Mouse (Mus musculus) bone marrow, adult 2 months (tissue): ENCODE results near the gene Olfr750. TPM values are rescaled to one million over a fixed set of nuclear protein-coding genes. Genes with fewer than 3 reads are reported as not detected.

Experiments used
- H3K27ac ChIP-seq: fragments of 200-500 bp; 2 replicates; pipeline ENCODE4 v1.5.1; 2012; ENCODE audit warnings: low read depth, mild to moderate bottlenecking, control low read depth, inconsistent platforms, low read length; ENCODE audit not compliant: control insufficient read depth, poor library complexity, insufficient read depth
- H3K4me1 ChIP-seq: fragments of 200-500 bp; 2 replicates; pipeline ENCODE4 v1.6.1; 2011; ENCODE audit warnings: low read length; ENCODE audit not compliant: control insufficient read depth, insufficient read depth
- H3K4me3 ChIP-seq: fragments of 200-500 bp; replicated peaks from 2 replicates; pipeline ENCODE3; 2011; ENCODE audit warnings: mild to moderate bottlenecking, low read depth, low read length, control low read depth; ENCODE audit not compliant: control insufficient read depth
- CTCF ChIP-seq: fragments of 200-500 bp; IDR thresholded peaks from 2 replicates; pipeline ENCODE4 v1.5.1; 2011; ENCODE audit warnings: low read length, control low read depth; ENCODE audit not compliant: control insufficient read depth, insufficient read depth
- POLR2A ChIP-seq: fragments of 200-500 bp; IDR thresholded peaks from 2 replicates; pipeline ENCODE4 v1.6.1; 2011; ENCODE audit warnings: low read depth, mild to moderate bottlenecking, control low read depth, low read length, borderline replicate concordance; ENCODE audit not compliant: control insufficient read depth
- WGBS: fragments of 180-500 bp; shearing (Covaris S2); methylation state at CpG from one replicate; pipeline ENCODE4 v1.1.7; 2018; 5-methylcytosine and 5-hydroxymethylcytosine counted together
- polyA plus RNA-seq: library from polyadenylated mRNA; stranded (reverse); fragments of >200 nt; gene quantifications from 2 replicates; pipeline ENCODE4 v1.2.4, GENCODE M21; 2011; ENCODE audit warnings: low replicate concordance; ENCODE audit not compliant: missing spikeins, insufficient read depth, insufficient read length

The Olfr750 gene
- polyA plus RNA-seq, 1 experiment: not detected

DNA sequence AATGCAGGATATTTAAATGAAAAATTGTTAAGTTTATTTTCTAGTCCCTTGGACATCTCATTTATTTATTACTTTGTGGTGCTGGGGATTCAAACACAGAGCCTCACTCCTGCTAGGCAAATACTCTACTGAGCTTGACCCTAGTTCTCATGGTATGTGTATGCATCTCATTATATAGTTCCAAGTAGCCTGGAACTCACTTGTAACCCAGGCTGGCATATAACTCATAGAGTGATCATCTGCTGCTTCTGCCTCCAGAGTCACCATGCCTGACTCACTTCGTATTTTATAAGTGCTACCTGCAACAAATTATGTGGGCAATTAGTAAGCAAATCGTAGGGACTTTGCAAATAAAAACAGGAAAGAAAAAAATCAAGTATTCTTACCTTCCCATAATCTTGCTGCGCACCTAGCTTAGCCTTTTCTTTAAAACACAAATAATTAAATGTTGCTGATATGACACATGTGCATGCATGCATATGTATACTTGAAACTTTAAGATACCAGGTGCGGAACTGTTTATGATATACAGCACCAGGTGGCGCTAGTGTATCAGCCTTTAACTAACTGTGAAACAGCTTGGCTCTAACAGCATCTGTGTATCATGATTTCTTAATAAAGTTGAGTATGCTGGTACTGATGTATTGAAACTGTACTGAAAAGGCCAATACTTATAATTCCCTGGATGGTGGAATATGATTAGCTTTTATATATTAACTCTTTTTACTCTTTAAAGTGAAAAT is 47.7 kb downstream of the Olfr750 start:
- TF ChIP-seq POLR2A: no peak
- TF ChIP-seq CTCF: peak; percentile 43
- Histone ChIP-seq H3K4me1 (no peaks in the 10 kb centered on the region; the same call in 1 of the 2 replicates), H3K27ac (no peak overlapping the region), H3K4me3 (no peak overlapping the region)
- WGBS: 36% methylated on average over 5 of the region's 5 CpGs

- 69% methylated on average over 1 of the region's 1 CpGs for WGBS
- no peaks in the 10 kb centered on the region; the same call in 1 of the 2 replicates for H3K4me1 ChIP-seq
- TF ChIP-seq POLR2A: no peak
- no peak for TF ChIP-seq CTCF
- H3K27ac ChIP-seq: no peak overlapping the region
- H3K4me3 ChIP-seq: no peak overlapping the region
These were observed 49.4 kb downstream of the Olfr750 start for GRCm38 (mm10) chr14:51024820-51025219.

DNA sequence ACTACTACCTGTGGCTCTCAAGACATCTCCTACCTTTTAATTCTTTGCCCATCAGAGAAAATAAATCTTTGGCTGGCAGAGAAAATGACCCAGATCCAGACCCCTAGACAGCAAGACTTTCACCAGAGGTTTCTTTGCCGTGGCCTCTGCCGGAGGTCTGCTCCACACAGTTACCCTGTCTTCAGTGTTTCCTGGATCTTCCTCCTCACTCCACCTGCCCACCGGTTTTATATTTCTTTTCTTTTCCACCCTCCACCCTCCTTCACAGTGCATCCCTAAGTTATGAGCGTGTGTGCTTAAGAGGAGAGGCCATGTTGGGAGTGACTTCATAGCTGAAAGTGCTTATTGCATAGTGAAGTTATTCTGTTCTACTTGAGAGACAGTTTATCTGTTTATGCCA is 50.8 kb downstream of the Olfr750 start:
- 91% methylated on average over 4 of the region's 4 CpGs for WGBS
- Histone ChIP-seq H3K27ac (no peak overlapping the region), H3K4me1 (no peaks in the 10 kb centered on the region; the same call in 1 of the 2 replicates), H3K4me3 (no peak overlapping the region)
- no peak for TF ChIP-seq CTCF
- TF ChIP-seq POLR2A: no peak

- 81% methylated on average over 3 of the region's 3 CpGs for WGBS
- TF ChIP-seq POLR2A (no peak), CTCF (no peak)
- H3K27ac ChIP-seq: no peak overlapping the region
- H3K4me1 ChIP-seq: no peaks in the 10 kb centered on the region; the same call in 1 of the 2 replicates
- H3K4me3 ChIP-seq: no peak overlapping the region
These were observed 57.0 kb downstream of the Olfr750 start for GRCm38 (mm10) chr14:51017256-51017655.

Other genes with a start within 250 kb of the Olfr750 start
- gene Tep1, start 203.9 kb downstream of the Olfr750 start, polyA plus RNA-seq: 60.8 and 102 TPM in 2 replicates
- 0.29 TPM in 1 of 2 replicates, not detected in the other for gene Klhl33, start 176.9 kb downstream of the Olfr750 start, polyA plus RNA-seq
- gene Osgep, start 149.5 kb downstream of the Olfr750 start, polyA plus RNA-seq: 43.6 and 67.6 TPM in 2 replicates
- 18.1 and 41.6 TPM in 2 replicates for gene Apex1, start 149.5 kb downstream of the Olfr750 start, polyA plus RNA-seq
- gene Pip4p1, start 143.6 kb downstream of the Olfr750 start, polyA plus RNA-seq: 33.3 and 67.6 TPM in 2 replicates
- 112 and 145 TPM in 2 replicates for gene Pnp, start 143.4 kb downstream of the Olfr750 start, polyA plus RNA-seq
- 21.3 TPM in 1 of 2 replicates, not detected in the other for gene Gm49342, start 129.9 kb downstream of the Olfr750 start, polyA plus RNA-seq
- 70.8 and 109 TPM in 2 replicates for gene Pnp2, start 118.4 kb downstream of the Olfr750 start, polyA plus RNA-seq
- not detected in 2 replicates for gene Rnase10, start 66.7 kb downstream of the Olfr750 start, polyA plus RNA-seq
- not detected in 2 replicates for gene Rnase9, start 32.6 kb downstream of the Olfr750 start, polyA plus RNA-seq
- not detected in 2 replicates for gene Rnase11, start 24.3 kb downstream of the Olfr750 start, polyA plus RNA-seq
- 4.9 TPM in 1 of 2 replicates, not detected in the other for gene Rnase12, start 16.8 kb downstream of the Olfr750 start, polyA plus RNA-seq
- 3.1 and 8.7 TPM in 2 replicates for gene Rnase4, start 16.6 kb upstream of the Olfr750 start, polyA plus RNA-seq
- 4.4 and 7.2 TPM in 2 replicates for gene Ang, start 16.7 kb upstream of the Olfr750 start, polyA plus RNA-seq
- gene Eddm3b, start 40.0 kb upstream of the Olfr750 start, polyA plus RNA-seq: not detected in 2 replicates
- 11.6 and 19.4 TPM in 2 replicates for gene Rnase6, start 49.5 kb upstream of the Olfr750 start, polyA plus RNA-seq
- not detected in 2 replicates for gene Rnase1, start 72.3 kb upstream of the Olfr750 start, polyA plus RNA-seq
- not detected in 2 replicates for gene Rnase2b, start 87.8 kb upstream of the Olfr750 start, polyA plus RNA-seq
- gene Ang2, start 124.7 kb upstream of the Olfr750 start, polyA plus RNA-seq: not detected in 2 replicates
- gene Ear14, start 129.0 kb upstream of the Olfr750 start, polyA plus RNA-seq: not detected in 2 replicates
- gene Rnase2a, start 181.7 kb upstream of the Olfr750 start, polyA plus RNA-seq: 1.5 TPM in 1 of 2 replicates, not detected in the other